Mouse (Mus musculus) C2C12 (cell line): ENCODE measurements around the gene Cd109. TPM values are rescaled to one million over a fixed set of nuclear protein-coding genes. Genes with fewer than 3 reads are reported as not detected.
A peak's percentile ranks its signal among the peaks of the same experiment; 100 is the strongest.

Source experiments
- H3K27me3 ChIP-seq: one replicate; pipeline ENCODE4 v1.6.1; 2011; ENCODE audit not compliant: control insufficient read depth, insufficient read depth, insufficient read length
- H3K36me3 ChIP-seq: one replicate; pipeline ENCODE4 v1.6.1; 2011; ENCODE audit not compliant: control insufficient read depth, insufficient read depth
- H3K4me3 ChIP-seq: one replicate; pipeline ENCODE4 v1.5.1; 2011; ENCODE audit warnings: mild to moderate bottlenecking, control low read depth; ENCODE audit not compliant: poor library complexity, insufficient read depth, severe bottlenecking
- H3K79me2 ChIP-seq: one replicate; pipeline ENCODE4 v1.6.1; 2011; ENCODE audit not compliant: control insufficient read depth, insufficient read depth
- H3K79me3 ChIP-seq: one replicate; pipeline ENCODE4 v1.6.1; 2011; ENCODE audit warnings: low read depth, control low read depth
- H3ac ChIP-seq: one replicate; pipeline ENCODE3; 2011; ENCODE audit warnings: low read depth; ENCODE audit not compliant: control insufficient read depth, insufficient read length
- CEBPB ChIP-seq: IDR thresholded peaks from one replicate; pipeline ENCODE4 v1.6.1; 2011; ENCODE audit warnings: low read depth, mild to moderate bottlenecking, control low read depth, moderate library complexity
- CTCF ChIP-seq: IDR thresholded peaks from one replicate; pipeline ENCODE4 v1.5.1; 2011; ENCODE audit not compliant: control insufficient read depth, insufficient read depth, insufficient read length
- FOSL1 ChIP-seq: IDR thresholded peaks from one replicate; pipeline ENCODE4 v1.8.0; 2011; ENCODE audit warnings: mild to moderate bottlenecking, low read length; ENCODE audit not compliant: poor library complexity, insufficient read depth, severe bottlenecking
- MAX ChIP-seq: IDR thresholded peaks from one replicate; pipeline ENCODE4 v1.6.1; 2011; ENCODE audit warnings: mild to moderate bottlenecking, control low read depth
- MYOD1 ChIP-seq: IDR thresholded peaks from one replicate; pipeline ENCODE4 v1.6.1; 2011; ENCODE audit warnings: low read depth; ENCODE audit not compliant: control insufficient read depth, insufficient read length
- MYOG ChIP-seq: IDR thresholded peaks from one replicate; pipeline ENCODE4 v1.6.1; 2011; ENCODE audit not compliant: control insufficient read depth, insufficient read length; ENCODE audit errors: extremely low read depth
- USF1 ChIP-seq: IDR thresholded peaks from one replicate; pipeline ENCODE4 v1.6.1; 2011; ENCODE audit warnings: low read depth, mild to moderate bottlenecking, control low read depth, moderate library complexity
- polyA plus RNA-seq: library from polyadenylated mRNA; unstranded; fragments of >200 nt; fragmentation: generic; extraction: Trizol; gene quantifications from one replicate; pipeline ENCODE4 v1.2.1, GENCODE M21; 2012; ENCODE audit warnings: missing spikeins

Cd109 gene
- polyA plus RNA-seq, 1 experiment, result 5.9 TPM

- Histone ChIP-seq H3K27me3 (no peaks in the 10 kb centered on the region), H3K4me3 (no peak overlapping the region), H3K79me2 (no peaks in the 10 kb centered on the region), H3K79me3 (no peaks in the 10 kb centered on the region), H3ac (no peak overlapping the region), H3K36me3 (no peaks in the 10 kb centered on the region)
- no peak for TF ChIP-seq MYOD1
- no peak for TF ChIP-seq CEBPB
- no peak for TF ChIP-seq MYOG
- no peak for TF ChIP-seq FOSL1
- peak; percentile 64 for TF ChIP-seq CTCF
Measured at GRCm38 (mm10) chr9:78596834-78597233, 18.5 kb upstream of the Cd109 start.

- H3K79me3 ChIP-seq, result no peaks in the 10 kb centered on the region
- no peaks in the 10 kb centered on the region for H3K36me3 ChIP-seq
- H3K27me3 ChIP-seq, result no peaks in the 10 kb centered on the region
- no peak overlapping the region for H3K4me3 ChIP-seq
- H3ac ChIP-seq, result no peak overlapping the region
- TF ChIP-seq FOSL1 (no peak), USF1 (no peak), MYOD1 (no peak), CTCF (no peak), MAX (no peak), MYOG (no peak), CEBPB (no peak)
- no peaks in the 10 kb centered on the region for H3K79me2 ChIP-seq
Measured at GRCm38 (mm10) chr9:78599927-78600326, 15.4 kb upstream of the Cd109 start.

GRCm38 (mm10) chr9:78601046-78601730, 14.2 kb upstream of the Cd109 start:
- no peaks in the 10 kb centered on the region for H3K27me3 ChIP-seq
- H3K79me2 ChIP-seq, result no peaks in the 10 kb centered on the region
- H3K79me3 ChIP-seq, result no peaks in the 10 kb centered on the region
- no peak for TF ChIP-seq MYOG
- no peak for TF ChIP-seq FOSL1
- no peak for TF ChIP-seq CEBPB
- peak; percentile 65 for TF ChIP-seq CTCF
- no peak overlapping the region for H3ac ChIP-seq
- H3K4me3 ChIP-seq, result no peak overlapping the region
- no peaks in the 10 kb centered on the region for H3K36me3 ChIP-seq

GRCm38 (mm10) chr9:78614201-78614600, 1.1 kb upstream of the Cd109 start:
- no peaks in the 10 kb centered on the region for H3K27me3 ChIP-seq
- no peaks in the 10 kb centered on the region for H3K79me2 ChIP-seq
- H3K79me3 ChIP-seq, result no peaks in the 10 kb centered on the region
- H3K36me3 ChIP-seq, result no peaks in the 10 kb centered on the region
- no peak overlapping the region for H3K4me3 ChIP-seq
- TF ChIP-seq FOSL1 (no peak), MAX (no peak), MYOD1 (no peak), USF1 (no peak), CTCF (no peak), CEBPB (no peak), MYOG (no peak)
- no peak overlapping the region for H3ac ChIP-seq

DNA sequence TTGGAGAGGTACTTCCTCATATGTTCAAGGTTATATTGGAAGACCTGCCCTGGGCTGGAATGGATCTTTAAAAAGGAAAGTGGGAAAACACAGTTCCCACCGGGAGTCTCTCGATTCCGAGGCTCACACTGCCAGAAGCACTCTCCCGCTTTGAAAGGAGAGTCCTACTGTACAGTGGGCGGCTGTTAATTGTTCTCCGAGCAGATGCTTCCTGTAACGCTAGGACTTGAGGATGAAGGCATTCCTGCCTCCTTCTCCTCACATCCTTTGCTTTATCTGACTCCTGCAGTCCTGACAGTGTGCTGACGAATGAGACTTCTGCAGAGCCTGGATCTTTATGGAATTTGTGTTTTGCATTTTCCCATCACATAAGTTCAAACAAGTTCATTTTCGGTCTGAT, 3.9 kb downstream of the Cd109 start:
- Histone ChIP-seq H3ac (no peak overlapping the region), H3K27me3 (no peaks in the 10 kb centered on the region), H3K36me3 (no peaks in the 10 kb centered on the region), H3K79me2 (no peaks in the 10 kb centered on the region), H3K79me3 (peaks cover 1% of the 10 kb centered on the region), H3K4me3 (no peak overlapping the region)
- no peak for TF ChIP-seq CTCF
- TF ChIP-seq MAX, result no peak
- no peak for TF ChIP-seq CEBPB
- TF ChIP-seq MYOG, result no peak
- TF ChIP-seq MYOD1, result no peak
- no peak for TF ChIP-seq USF1
- TF ChIP-seq FOSL1, result no peak

DNA sequence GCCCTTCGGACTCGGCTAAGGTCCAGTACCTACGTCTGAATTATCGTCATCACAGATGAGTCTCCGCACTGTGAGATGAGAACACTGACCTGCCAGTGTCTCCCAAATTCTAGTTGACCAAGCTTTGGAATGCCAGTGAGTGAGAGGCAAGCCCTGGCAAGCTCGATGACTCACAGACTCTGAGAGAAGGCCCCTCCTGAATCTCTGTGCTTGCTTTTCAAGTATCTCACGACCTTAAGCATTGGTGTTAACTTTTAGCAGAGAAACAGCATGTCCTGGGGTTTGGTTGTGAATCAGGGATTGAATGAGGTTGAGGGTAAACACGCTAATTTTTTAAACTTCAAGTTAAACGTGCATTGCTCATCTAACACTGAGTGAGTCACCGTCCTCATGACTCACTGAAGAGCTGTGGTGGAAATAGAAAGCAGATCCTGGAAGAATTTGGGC, 8.0 kb downstream of the Cd109 start:
- H3K36me3 ChIP-seq, result no peaks in the 10 kb centered on the region
- no peaks in the 10 kb centered on the region for H3K79me2 ChIP-seq
- H3K27me3 ChIP-seq, result no peaks in the 10 kb centered on the region
- H3ac ChIP-seq, result no peak overlapping the region
- H3K79me3 ChIP-seq, result peaks cover 1% of the 10 kb centered on the region
- TF ChIP-seq FOSL1 (peak; percentile 97), MYOG (no peak), MAX (peak; percentile 71)
- no peak overlapping the region for H3K4me3 ChIP-seq
